24 mouse cellular contexts compared by ENCODE assay signal in the genomic region with DNA sequence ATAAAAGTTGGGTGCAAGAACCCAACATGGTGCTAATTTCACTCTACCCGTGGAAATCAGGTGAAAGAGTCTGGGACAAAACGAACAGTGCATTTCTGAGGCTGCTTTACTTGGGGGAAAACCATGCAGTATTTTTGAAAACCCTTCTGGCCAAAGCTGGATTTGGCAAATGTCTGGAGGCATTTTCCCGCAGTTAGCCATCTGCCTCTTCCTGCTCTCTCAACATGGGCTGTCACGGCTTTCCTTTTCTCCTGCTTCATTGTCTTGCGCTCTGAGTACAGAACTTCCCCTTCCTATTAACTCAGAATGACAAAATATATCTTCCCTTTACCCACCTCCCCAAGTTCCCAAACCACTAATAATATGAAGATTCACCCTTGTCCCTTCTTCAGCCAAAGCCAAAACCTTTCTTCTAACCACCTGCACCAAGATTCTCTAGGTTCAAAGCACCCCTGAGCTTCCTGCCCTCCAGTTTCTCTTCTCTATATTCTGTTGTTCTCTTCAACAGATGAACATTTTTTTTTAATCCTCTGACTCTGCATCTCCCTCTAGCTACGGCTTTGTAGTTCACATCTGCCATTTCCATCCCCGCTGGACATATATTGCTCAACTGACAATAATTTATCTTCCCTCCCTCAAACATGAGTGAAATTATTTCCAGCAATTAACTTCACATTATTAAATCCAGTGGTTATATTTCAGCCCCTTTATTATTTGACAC. TPM values are rescaled to one million over a fixed set of nuclear protein-coding genes. Genes with fewer than 3 reads are reported as not detected.
DNase-seq lines count a peak whose midpoint lies in the region; TF ChIP-seq lines count a peak whose summit lies in the region.
"Had no signal": no experiment of that assay in that cellular context is flagged by ENCODE, and none has a peak within 500 bp of the region (broad histone marks: within the 10 kb centered on the region; RNA-seq: fewer than 3 reads in every experiment).

No protein-coding gene starts in this region.

- DNase-seq in left cerebral cortex, adult 2 months (ENCODE audit: extremely low spot score in 1 of 2, low spot score in 2 of 2) = no peak
- no peak for DNase-seq in left cerebral cortex, adult 11 months (ENCODE audit: low spot score)
- DNase-seq in brain, adult 2 months (ENCODE audit: low read depth, low spot score) = peak; percentile 93
- peak; percentile 71 to 77 for DNase-seq in cerebellum, adult 18-20 months
- peak; percentile 62 to 66 for DNase-seq in cerebellum, postnatal 36 days
- no peak for DNase-seq in frontal cortex, postnatal 36 days (ENCODE audit: low spot score in 2 of 2)
- DNase-seq in retina, postnatal 1 day = no peak
- DNase-seq: kidney, adult 9 months; kidney, postnatal 4 days; liver; thymus, postnatal 14 days had no signal

- H3K27ac ChIP-seq in left cerebral cortex, adult 2 months = no peak overlapping the region
- H3K27ac ChIP-seq: embryonic facial prominence, embryonic 12.5 days; lung, embryonic 15.5 days; midbrain, embryonic 15.5 days; stomach, embryonic 15.5 days had no signal

- TF ChIP-seq CTCF in left cerebral cortex, adult 2 months (IDR thresholded peaks at IDR 0.05) = peak; percentile 19

- intact Hi-C loops in left cerebral cortex, adult 2 months (cut with DNase I) = no loop called here

- no peak overlapping the region for H3K4me3 ChIP-seq in left cerebral cortex, adult 2 months
- H3K4me3 ChIP-seq: embryonic facial prominence, embryonic 12.5 days; heart, embryonic 12.5 days; lung, embryonic 15.5 days; midbrain, embryonic 15.5 days; stomach, embryonic 15.5 days had no signal

RNA-seq across cellular contexts. Expression of gene 4930583I09Rik, which starts 57.5 kb away (rescaled TPM):
- not detected for total RNA-seq in left cerebral cortex, adult 2 months (2021)
- total RNA-seq: adrenal gland, adult 18-20 months; common myeloid progenitor, adult 5-6 weeks; granulocyte monocyte progenitor cell, adult 5-6 weeks; heart, postnatal 25 days; layer of hippocampus, postnatal 25 days; left cerebral cortex, postnatal 36 days; megakaryocyte, adult 5-6 weeks; MEL had no signal

Comparison
In these comparisons a context has a peak if more than half of its experiments do, and no peak if none do; other contexts are left out.
1. DNase-seq: peak in brain, adult 2 months (single experiment), cerebellum, adult 18-20 months (2 of 2) and cerebellum, postnatal 36 days (2 of 2); none in left cerebral cortex, adult 2 months (0 of 2), left cerebral cortex, adult 11 months (single experiment), frontal cortex, postnatal 36 days (0 of 2) and retina, postnatal 1 day (single experiment).